Mouse (Mus musculus) heart, postnatal 0 days (tissue): ENCODE measurements at regions not wholly inside any gene's neighbourhood (a gene's known extent, or its start where the extent isn't known, plus 50 kb on each side); places are given as distances from the start of the nearest gene placed in this dataset.

Source experiments
- CTCF ChIP-seq: IDR thresholded peaks from 2 replicates; pipeline ENCODE4 v1.5.1; 2016; ENCODE audit warnings: antibody characterized with exemption, control low read depth, low read depth
- EP300 ChIP-seq: IDR thresholded peaks from 2 replicates; pipeline ENCODE4 v1.6.1; 2016; ENCODE audit warnings: antibody characterized with exemption, low read depth

GRCm38 (mm10) chr4:105352953-105353352 is 195.8 kb downstream of the Plpp3 start:
- TF ChIP-seq EP300: no peak
- no peak for TF ChIP-seq CTCF
